Mouse (Mus musculus) liver, embryonic 15.5 days (tissue): ENCODE results near the gene Fsip2. TPM values are rescaled to one million over a fixed set of nuclear protein-coding genes. Genes with fewer than 3 reads are reported as not detected.

Experiments used
- ATAC-seq: fragments of 200-750 bp; cut with Nextera tagmentation; 2 replicates; pipeline ENCODE4 v1.8.0; 2017; ENCODE audit warnings: moderate number of reproducible peaks, mild to moderate bottlenecking, moderate library complexity; ENCODE audit not compliant: insufficient read depth
- H3K27ac ChIP-seq: fragments of 300-500 bp; sonication (generic); replicated peaks from 2 replicates; pipeline ENCODE4 v1.5.1; 2015; ENCODE audit warnings: mild to moderate bottlenecking, inconsistent platforms
- H3K27me3 ChIP-seq: fragments of 300-500 bp; sonication (generic); 2 replicates; pipeline ENCODE4 v1.6.1; 2015; ENCODE audit warnings: mild to moderate bottlenecking, inconsistent platforms
- H3K36me3 ChIP-seq: fragments of 300-500 bp; sonication (generic); replicated peaks from 2 replicates; pipeline ENCODE4 v1.6.1; 2015; ENCODE audit warnings: moderate library complexity, mild to moderate bottlenecking, inconsistent platforms
- H3K4me1 ChIP-seq: fragments of 300-500 bp; sonication (generic); replicated peaks from 2 replicates; pipeline ENCODE4 v1.6.1; 2015; ENCODE audit warnings: inconsistent platforms
- H3K4me2 ChIP-seq: fragments of 300-500 bp; sonication (generic); 2 replicates; pipeline ENCODE4 v1.6.1; 2015; ENCODE audit warnings: moderate library complexity, mild to moderate bottlenecking, inconsistent platforms
- H3K4me3 ChIP-seq: fragments of 300-500 bp; sonication (generic); replicated peaks from 2 replicates; pipeline ENCODE4 v1.5.1; 2015; ENCODE audit warnings: mild to moderate bottlenecking, inconsistent platforms
- H3K9ac ChIP-seq: fragments of 300-500 bp; sonication (generic); 2 replicates; pipeline ENCODE4 v1.6.1; 2015; ENCODE audit warnings: moderate library complexity, mild to moderate bottlenecking, inconsistent platforms
- H3K9me3 ChIP-seq: fragments of 300-500 bp; sonication (generic); replicated peaks from 2 replicates; pipeline ENCODE4 v1.6.1; 2016; ENCODE audit warnings: inconsistent platforms
- WGBS: fragments of 180-500 bp; shearing (Covaris S2); methylation state at CpG from one replicate; pipeline ENCODE4 v1.1.7; 2015; ENCODE audit warnings: mixed read lengths; ENCODE audit not compliant: insufficient replicate concordance; 5-methylcytosine and 5-hydroxymethylcytosine counted together
- polyA plus RNA-seq: library from polyadenylated mRNA; unstranded; fragments of >200 nt; fragmentation: Nextera tagmentation; extraction: Ambion mirVana; gene quantifications from 2 replicates; pipeline ENCODE4 v1.2.1, GENCODE M21; 2015

Fsip2 gene
- not detected in 2 replicates for polyA plus RNA-seq

- no peak within 1 kb of the TSS for H3K4me2 ChIP-seq
- no peak within 1 kb of the TSS for H3K27ac ChIP-seq
- H3K4me1 ChIP-seq = no peaks in the 10 kb centered on the region
- H3K9me3 ChIP-seq = no peaks in the 10 kb centered on the region
- no peaks in the 10 kb centered on the region for H3K27me3 ChIP-seq
- no peak within 1 kb of the TSS for H3K9ac ChIP-seq
- no peak within 1 kb of the TSS for H3K4me3 ChIP-seq
- no peak for ATAC-seq
- WGBS = 76% methylated on average over 17 of the region's 17 CpGs
- H3K36me3 ChIP-seq = no peaks in the 10 kb centered on the region
Measured at GRCm38 (mm10) chr2:82943472-82943871, at the start of gene Fsip2. TSS of gene Fsip2 (plus strand) at chr2:82943634.

GRCm38 (mm10) chr2:82963443-82963842 is 20.0 kb downstream of the Fsip2 start:
- no peak overlapping the region for H3K4me3 ChIP-seq
- no peak overlapping the region for H3K27ac ChIP-seq
- H3K4me2 ChIP-seq = no peak overlapping the region
- no peak overlapping the region for H3K9ac ChIP-seq
- no peaks in the 10 kb centered on the region for H3K36me3 ChIP-seq
- no peak for ATAC-seq
- H3K27me3 ChIP-seq = no peaks in the 10 kb centered on the region
- no peaks in the 10 kb centered on the region for H3K4me1 ChIP-seq
- H3K9me3 ChIP-seq = no peaks in the 10 kb centered on the region
- 66% methylated on average over 3 of the region's 3 CpGs for WGBS

GRCm38 (mm10) chr2:83025853-83026252 is 82.4 kb downstream of the Fsip2 start:
- H3K27ac ChIP-seq = no peak overlapping the region
- no peak for ATAC-seq
- no peak overlapping the region for H3K4me3 ChIP-seq
- H3K4me2 ChIP-seq = no peak overlapping the region
- no peaks in the 10 kb centered on the region for H3K9me3 ChIP-seq
- no peak overlapping the region for H3K9ac ChIP-seq
- H3K27me3 ChIP-seq = no peaks in the 10 kb centered on the region
- H3K36me3 ChIP-seq = no peaks in the 10 kb centered on the region
- H3K4me1 ChIP-seq = no peaks in the 10 kb centered on the region
- 71% methylated on average over 7 of the region's 7 CpGs for WGBS

- no peaks in the 10 kb centered on the region for H3K4me1 ChIP-seq
- H3K9me3 ChIP-seq = no peaks in the 10 kb centered on the region
Measured at GRCm38 (mm10) chr2:83052914-83053690, 109.7 kb downstream of the Fsip2 start.

More at GRCm38 (mm10) chr2:83052914-83053690, 109.7 kb downstream of the Fsip2 start:
- Histone ChIP-seq H3K27ac (no peak overlapping the region), H3K27me3 (no peaks in the 10 kb centered on the region), H3K36me3 (no peaks in the 10 kb centered on the region), H3K4me3 (no peak overlapping the region), H3K9ac (no peak overlapping the region), H3K4me2 (no peak overlapping the region)
- ATAC-seq = no peak
- 41% methylated on average over 5 of the region's 5 CpGs for WGBS
